Mouse (Mus musculus) intestine, postnatal 0 days (tissue): Measurements from ENCODE around the gene Dpf1. TPM values are rescaled to one million over a fixed set of nuclear protein-coding genes. Genes with fewer than 3 reads are reported as not detected.

Experiments used
- ATAC-seq: fragments of 200-750 bp; cut with Nextera tagmentation; 2 replicates; pipeline ENCODE4 v1.8.0; 2017; ENCODE audit warnings: mild to moderate bottlenecking, moderate TSS enrichment, moderate library complexity
- H3K27ac ChIP-seq: fragments of 300-500 bp; sonication (generic); 2 replicates; pipeline ENCODE4 v1.5.1; 2014; ENCODE audit warnings: mild to moderate bottlenecking, low read depth, low read length, moderate library complexity
- H3K27me3 ChIP-seq: fragments of 300-500 bp; sonication (generic); replicated peaks from 2 replicates; pipeline ENCODE4 v1.6.1; 2014; ENCODE audit warnings: low read length, mixed read lengths; ENCODE audit not compliant: control insufficient read depth, insufficient read depth
- H3K36me3 ChIP-seq: fragments of 300-500 bp; sonication (generic); 2 replicates; pipeline ENCODE4 v1.6.1; 2014; ENCODE audit warnings: mild to moderate bottlenecking, moderate library complexity; ENCODE audit not compliant: control insufficient read depth, insufficient read depth
- H3K4me1 ChIP-seq: fragments of 300-500 bp; sonication (generic); replicated peaks from 2 replicates; pipeline ENCODE4 v1.6.1; 2014; ENCODE audit warnings: antibody characterized with exemption, low read length, mixed read lengths; ENCODE audit not compliant: control insufficient read depth, insufficient read depth
- H3K4me2 ChIP-seq: fragments of 300-500 bp; sonication (generic); replicated peaks from 2 replicates; pipeline ENCODE4 v1.6.1; 2014; ENCODE audit warnings: low read depth, mild to moderate bottlenecking, moderate library complexity
- H3K4me3 ChIP-seq: fragments of 300-500 bp; sonication (generic); 2 replicates; pipeline ENCODE4 v1.5.1; 2014; ENCODE audit warnings: low read depth, low read length
- H3K9ac ChIP-seq: fragments of 300-500 bp; sonication (generic); 2 replicates; pipeline ENCODE4 v1.6.1; 2014; ENCODE audit warnings: mild to moderate bottlenecking, low read depth, low read length
- H3K9me3 ChIP-seq: fragments of 300-500 bp; sonication (generic); 2 replicates; pipeline ENCODE4 v1.6.1; 2016; ENCODE audit warnings: mixed run types; ENCODE audit not compliant: control insufficient read depth
- CTCF ChIP-seq: sonication (generic); IDR thresholded peaks from 2 replicates; pipeline ENCODE4 v1.5.1; 2016; ENCODE audit warnings: low read depth, mild to moderate bottlenecking, control low read depth, antibody characterized with exemption, moderate library complexity
- WGBS: fragments of 180-500 bp; shearing (Covaris S2); extraction: QIAGEN DNeasy Blood & Tissue Kit; methylation state at CpG from one replicate; pipeline ENCODE4 v1.1.7; 2014; 5-methylcytosine and 5-hydroxymethylcytosine counted together
- polyA plus RNA-seq: library from polyadenylated mRNA; unstranded; fragments of >200 nt; fragmentation: Nextera tagmentation; extraction: Ambion mirVana; gene quantifications from 2 replicates; pipeline ENCODE4 v1.2.1, GENCODE M21; 2015

Dpf1 gene
- polyA plus RNA-seq, 1 experiment from 2014 or later = 1.7 TPM

DNA sequence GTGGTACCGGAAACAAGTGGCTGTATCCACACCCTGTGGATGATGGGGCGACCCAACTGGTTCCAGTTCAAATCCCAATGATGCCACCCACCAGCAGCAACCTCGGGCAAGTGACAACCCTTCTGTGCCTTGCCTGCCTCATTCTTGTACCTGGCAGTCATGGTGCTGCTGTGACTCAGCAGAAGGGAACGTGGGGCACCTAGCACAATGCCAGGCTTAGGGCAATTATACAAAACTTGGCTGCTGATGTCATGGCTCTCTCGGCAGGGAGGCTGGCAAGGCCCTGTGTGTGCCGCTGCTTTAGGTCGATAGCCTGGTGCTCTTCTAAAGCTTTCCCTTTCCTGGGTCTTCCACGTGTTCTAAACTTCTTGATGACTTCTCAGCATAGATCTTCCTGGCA lies 48.5 kb downstream of the Dpf1 start:
- no peak for TF ChIP-seq CTCF
- H3K9me3 ChIP-seq = no peaks in the 10 kb centered on the region
- H3K27me3 ChIP-seq = no peaks in the 10 kb centered on the region
- no peak overlapping the region for H3K4me2 ChIP-seq
- H3K36me3 ChIP-seq = peaks cover 96% of the 10 kb centered on the region
- no peaks in the 10 kb centered on the region for H3K4me1 ChIP-seq
- H3K27ac ChIP-seq = no peak overlapping the region
- H3K9ac ChIP-seq = no peak overlapping the region
- H3K4me3 ChIP-seq = no peak overlapping the region
- ATAC-seq = no peak
- 94% methylated on average over 8 of the region's 8 CpGs for WGBS

GRCm38 (mm10) chr7:29354161-29354560 lies 50.4 kb downstream of the Dpf1 start:
- Histone ChIP-seq H3K27me3 (no peaks in the 10 kb centered on the region), H3K27ac (no peak overlapping the region), H3K36me3 (peaks cover 94% of the 10 kb centered on the region), H3K4me1 (no peaks in the 10 kb centered on the region), H3K4me2 (no peak overlapping the region), H3K9ac (no peak overlapping the region), H3K4me3 (no peak overlapping the region), H3K9me3 (no peaks in the 10 kb centered on the region)
- no peak for ATAC-seq
- TF ChIP-seq CTCF = no peak
- 86% methylated on average over 8 of the region's 8 CpGs for WGBS

DNA sequence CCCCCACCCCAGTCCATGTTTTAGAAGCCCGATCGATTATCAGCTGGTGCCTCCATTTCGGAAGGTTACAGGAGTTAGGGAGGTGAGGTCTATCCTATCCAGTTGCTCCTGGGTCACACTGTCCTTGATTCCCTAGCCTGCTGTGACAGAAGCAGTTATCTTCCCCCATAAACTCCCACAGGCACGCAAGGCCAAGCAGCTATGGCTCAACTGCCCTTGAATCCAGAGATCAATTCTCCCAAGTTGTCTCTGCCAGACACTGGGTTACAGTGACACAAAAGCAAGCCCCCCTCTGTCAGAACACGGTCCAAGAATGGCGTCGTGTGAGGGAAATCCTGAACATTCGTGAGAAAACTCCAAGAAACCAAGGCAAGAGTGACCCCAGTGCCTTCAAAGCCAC lies 51.7 kb downstream of the Dpf1 start:
- H3K9me3 ChIP-seq = no peaks in the 10 kb centered on the region
- no peak overlapping the region for H3K9ac ChIP-seq
- H3K4me2 ChIP-seq = no peak overlapping the region
- H3K4me1 ChIP-seq = no peaks in the 10 kb centered on the region
- TF ChIP-seq CTCF = no peak
- no peak overlapping the region for H3K27ac ChIP-seq
- H3K27me3 ChIP-seq = no peaks in the 10 kb centered on the region
- H3K36me3 ChIP-seq = peaks cover 87% of the 10 kb centered on the region
- H3K4me3 ChIP-seq = no peak overlapping the region
- ATAC-seq = no peak
- WGBS = 89% methylated on average over 8 of the region's 8 CpGs

DNA sequence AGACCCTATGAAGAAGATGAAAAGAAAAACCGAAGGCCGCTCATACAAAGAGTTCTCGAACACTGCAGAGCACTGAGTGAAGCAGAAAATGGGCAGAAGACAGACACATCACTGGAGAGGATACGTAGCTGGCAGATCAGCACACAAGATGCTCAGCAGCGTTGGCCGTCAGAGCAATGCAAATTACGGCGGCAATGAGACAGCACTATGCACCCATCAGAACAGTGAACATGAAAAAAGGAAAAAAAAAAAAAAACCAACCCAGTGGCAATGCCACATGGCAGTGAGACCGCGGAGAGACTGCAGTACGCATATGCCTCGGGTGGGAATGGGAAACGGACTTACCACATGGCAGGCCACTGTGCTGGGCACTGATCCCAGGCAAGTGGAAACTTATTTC lies 57.7 kb downstream of the Dpf1 start:
- Histone ChIP-seq H3K9me3 (no peaks in the 10 kb centered on the region), H3K4me3 (no peak overlapping the region), H3K9ac (no peak overlapping the region), H3K27me3 (no peaks in the 10 kb centered on the region), H3K4me2 (no peak overlapping the region), H3K27ac (no peak overlapping the region), H3K4me1 (no peaks in the 10 kb centered on the region), H3K36me3 (peaks cover 68% of the 10 kb centered on the region)
- ATAC-seq = no peak
- TF ChIP-seq CTCF = no peak
- 96% methylated on average over 13 of the region's 13 CpGs for WGBS

GRCm38 (mm10) chr7:29364052-29364451 lies 60.3 kb downstream of the Dpf1 start:
- no peaks in the 10 kb centered on the region for H3K27me3 ChIP-seq
- peak; percentile 82 for TF ChIP-seq CTCF
- H3K4me3 ChIP-seq = no peak overlapping the region
- no peak overlapping the region for H3K4me2 ChIP-seq
- no peaks in the 10 kb centered on the region for H3K9me3 ChIP-seq
- H3K36me3 ChIP-seq = peaks cover 63% of the 10 kb centered on the region
- no peak overlapping the region for H3K27ac ChIP-seq
- H3K9ac ChIP-seq = no peak overlapping the region
- H3K4me1 ChIP-seq = no peaks in the 10 kb centered on the region
- 32% methylated on average over 4 of the region's 4 CpGs for WGBS
- ATAC-seq = peak; percentile 33; the same call in 1 of the 2 replicates

DNA sequence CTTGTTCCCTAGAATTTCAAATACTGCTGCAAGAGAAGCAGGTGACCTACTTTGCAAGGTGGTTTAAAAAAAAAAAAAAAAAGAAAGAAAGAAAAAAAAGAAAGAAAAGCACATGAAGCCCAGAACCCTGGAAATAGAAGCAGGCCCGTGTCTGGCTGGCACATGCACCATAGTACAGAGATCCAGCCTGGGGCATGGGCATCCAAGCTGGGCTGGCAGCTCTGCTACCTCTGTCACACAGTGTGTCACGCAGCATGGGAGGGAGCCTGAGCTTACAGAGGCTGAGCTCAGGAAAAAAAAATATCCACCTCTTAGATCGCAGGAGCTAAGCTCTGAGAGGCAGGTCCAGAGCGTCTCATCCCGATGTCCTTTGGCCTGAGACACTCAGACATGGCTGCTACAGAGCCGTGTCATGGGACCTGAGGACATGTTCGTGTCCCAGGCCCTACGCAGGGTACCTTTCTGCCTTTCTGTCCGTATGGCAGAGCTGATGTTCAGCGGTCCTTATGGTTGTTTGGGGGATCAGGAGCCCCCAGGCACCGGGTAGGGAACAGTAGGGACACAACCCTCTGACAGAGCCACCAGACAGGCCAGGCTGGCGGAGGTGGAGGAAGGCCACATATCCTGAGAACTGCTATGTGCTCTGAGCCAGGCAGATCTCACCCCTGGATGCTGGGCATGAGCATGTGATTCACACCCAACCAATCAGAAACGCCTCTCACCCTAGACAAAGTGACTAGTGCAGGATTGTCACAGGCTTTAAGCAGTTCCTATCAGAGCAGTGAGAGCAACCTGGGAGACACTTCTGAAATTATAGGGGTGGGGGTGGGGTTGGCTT lies 63.6 kb downstream of the Dpf1 start:
- peaks cover 70% of the 10 kb centered on the region for H3K36me3 ChIP-seq
- no peaks in the 10 kb centered on the region for H3K27me3 ChIP-seq
- H3K9ac ChIP-seq = no peak overlapping the region
- no peaks in the 10 kb centered on the region for H3K9me3 ChIP-seq
- WGBS = 84% methylated on average over 13 of the region's 13 CpGs
- H3K4me1 ChIP-seq = no peaks in the 10 kb centered on the region
- no peak for ATAC-seq
- H3K4me2 ChIP-seq = no peak overlapping the region
- TF ChIP-seq CTCF = no peak
- no peak overlapping the region for H3K4me3 ChIP-seq
- no peak overlapping the region; the same call in 1 of the 2 replicates for H3K27ac ChIP-seq

Other genes with a start within 250 kb of the Dpf1 start
- gene Ryr1, start 178.8 kb upstream of the Dpf1 start, polyA plus RNA-seq = 0.43 and 0.63 TPM in 2 replicates
- 0.21 and 0.29 TPM in 2 replicates for gene Rasgrp4, start 169.1 kb upstream of the Dpf1 start, polyA plus RNA-seq
- gene Fam98c, start 147.7 kb upstream of the Dpf1 start, polyA plus RNA-seq = 75.9 and 83.4 TPM in 2 replicates
- gene Ggn, start 133.7 kb upstream of the Dpf1 start, polyA plus RNA-seq = 0.27 and 0.34 TPM in 2 replicates
- 0.52 and 0.93 TPM in 2 replicates for gene Spred3, start 133.5 kb upstream of the Dpf1 start, polyA plus RNA-seq
- gene Psmd8, start 123.2 kb upstream of the Dpf1 start, polyA plus RNA-seq = 205 and 209 TPM in 2 replicates
- gene Catsperg1, start 89.9 kb upstream of the Dpf1 start, polyA plus RNA-seq = 0.21 and 0.22 TPM in 2 replicates
- gene Kcnk6, start 71.4 kb upstream of the Dpf1 start, polyA plus RNA-seq = 1.5 and 1.8 TPM in 2 replicates
- gene Yif1b, start 65.6 kb upstream of the Dpf1 start, polyA plus RNA-seq = 40.6 and 41.7 TPM in 2 replicates
- gene 2200002D01Rik, start 55.5 kb upstream of the Dpf1 start, polyA plus RNA-seq = 836 and 862 TPM in 2 replicates
- gene Spint2, start 22.0 kb upstream of the Dpf1 start, polyA plus RNA-seq = 685 and 722 TPM in 2 replicates
- 35.2 and 37.0 TPM in 2 replicates for gene Ppp1r14a, start 14.6 kb upstream of the Dpf1 start, polyA plus RNA-seq
- gene Sipa1l3, start 214.7 kb downstream of the Dpf1 start, polyA plus RNA-seq = 22.0 and 25.6 TPM in 2 replicates